Mouse (Mus musculus): Measurements from ENCODE around the gene Cmtr1. TPM values are rescaled to one million over a fixed set of nuclear protein-coding genes. Genes with fewer than 3 reads are reported as not detected.
A peak's percentile ranks its signal among the peaks of the same experiment; 100 is the strongest.

Gene Cmtr1
- total and polyA plus RNA-seq, 3 experiments, result 88.8 to 135 (median 105) TPM

DNA sequence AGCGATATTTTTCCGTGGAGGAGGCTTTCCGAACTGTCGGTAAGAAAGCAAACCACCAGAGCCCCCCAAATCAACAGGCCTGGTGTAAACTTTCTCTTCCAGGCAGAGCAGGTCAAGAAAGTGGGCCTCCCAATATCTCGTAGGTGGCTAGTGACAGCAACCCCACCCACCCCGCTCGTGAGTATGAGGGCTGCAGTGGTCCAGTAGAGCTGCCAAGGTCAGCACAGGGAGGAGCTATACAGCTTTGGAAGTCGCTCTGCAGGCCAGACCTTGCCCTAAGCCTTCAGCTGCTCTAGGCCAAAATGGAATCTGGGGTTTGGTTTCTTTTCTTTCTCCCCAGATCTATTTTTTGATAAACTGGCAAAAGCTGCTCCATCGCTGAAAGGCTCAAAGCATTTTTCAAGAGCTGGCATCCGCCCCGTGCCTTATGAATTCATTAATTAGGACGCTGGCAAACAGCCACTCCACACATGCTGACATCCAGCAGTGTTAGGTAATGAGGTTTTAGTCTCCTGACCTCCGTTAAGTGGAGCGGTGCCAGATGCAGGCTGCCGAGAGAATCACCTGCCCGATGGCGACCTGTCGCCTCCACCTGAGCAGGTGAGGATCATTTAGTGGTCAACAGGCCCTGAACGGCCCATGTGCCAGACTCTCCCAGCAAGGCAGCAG is 50.8 kb downstream of the Cmtr1 start:
- in situ Hi-C loops (cut with MboI; ENCODE audit: low pct_ligation_motif_present, low pct_unique_long_range_greater_than_20kb, low sequenced_read_pairs) (loop anchor here (10.0 kb wide), 1 partner anchor 54 kb away; no protein-coding TSS in a partner anchor), dilution Hi-C loops (cut with MboI; ENCODE audit: extremely low pct_ligation_motif_present, extremely low pct_unique_long_range_greater_than_20kb, low sequenced_read_pairs) (no loop called here)
- Histone ChIP-seq H3K79me2 (replicated peaks; ENCODE audit: control insufficient read depth, extremely low read depth, insufficient read depth, poor library complexity, severe bottlenecking) (peaks cover 7% of the 10 kb centered on the region), H3K9ac (ENCODE audit: insufficient read depth, low read depth) (peak overlapping the region; percentile 30; the same call in 1 of the 2 replicates), H3K4me2 (ENCODE audit: insufficient read depth, low read depth, poor library complexity, severe bottlenecking) (peak overlapping the region; percentile 58), H3K36me3 (replicated peaks in 1 of 2; ENCODE audit: control insufficient read depth in 1 of 2, insufficient read depth in 1 of 2, low read length in 1 of 2) (peaks cover 8 to 46% of the 10 kb centered on the region in 2 experiments), H3K27me3 (replicated peaks) (no peaks in the 10 kb centered on the region), H3K4me3 (replicated peaks in 1 of 3; ENCODE audit: low read depth in 2 of 3, low read length in 2 of 3, poor library complexity in 1 of 3) (peak overlapping the region in 2 of 3 experiments; percentile 16 to 19), H3K9me3 (replicated peaks; ENCODE audit: low read length) (peaks cover 2% of the 10 kb centered on the region), H3K27ac (ENCODE audit: insufficient read depth, low read depth) (peak overlapping the region; percentile 65), H3K4me1 (ENCODE audit: control insufficient read depth in 1 of 2, insufficient read depth in 2 of 2) (peaks cover 30 to 88% of the 10 kb centered on the region in 2 experiments)
- DNase-seq (ENCODE audit: extremely low read depth), result no peak
- TF ChIP-seq UBTF (IDR thresholded peaks at IDR 0.05; ENCODE audit: low read depth, low read length) (no peak), POLR2A (IDR thresholded peaks at IDR 0.05; ENCODE audit: low read depth, low read length) (no peak), MAX (IDR thresholded peaks at IDR 0.05; ENCODE audit: low read length) (no peak), CTCF (conservative IDR thresholded peaks at IDR 0.05 in 1 of 2, IDR thresholded peaks at IDR 0.05 in 1 of 2; ENCODE audit: low read depth in 2 of 2, low read length in 2 of 2) (no peak), ELF1 (IDR thresholded peaks at IDR 0.05; ENCODE audit: low read depth, low read length) (no peak), IRF4 (IDR thresholded peaks at IDR 0.05; ENCODE audit: low read depth, low read length) (no peak), HCFC1 (IDR thresholded peaks at IDR 0.05; ENCODE audit: low read depth, low read length) (no peak), E2F4 (IDR thresholded peaks at IDR 0.05; ENCODE audit: insufficient replicate concordance, low read depth, low read length) (no peak), TBP (conservative IDR thresholded peaks at IDR 0.05; ENCODE audit: low read depth, low read length) (no peak), JUN (IDR thresholded peaks at IDR 0.05; ENCODE audit: insufficient read depth, low read depth, low read length) (no peak), CHD2 (IDR thresholded peaks at IDR 0.05; ENCODE audit: low read length) (no peak), KAT2A (IDR thresholded peaks at IDR 0.05; ENCODE audit: insufficient replicate concordance, low read length) (no peak), NRF1 (IDR thresholded peaks at IDR 0.05; ENCODE audit: low read depth, low read length) (no peak), GABPA (IDR thresholded peaks at IDR 0.05; ENCODE audit: insufficient replicate concordance, low read depth, low read length) (no peak), ZNF384 (IDR thresholded peaks at IDR 0.05; ENCODE audit: low read depth, low read length) (no peak), EP300 (IDR thresholded peaks at IDR 0.05; ENCODE audit: low read length) (no peak), USF1 (IDR thresholded peaks at IDR 0.05; ENCODE audit: low read depth, low read length) (no peak)

DNA sequence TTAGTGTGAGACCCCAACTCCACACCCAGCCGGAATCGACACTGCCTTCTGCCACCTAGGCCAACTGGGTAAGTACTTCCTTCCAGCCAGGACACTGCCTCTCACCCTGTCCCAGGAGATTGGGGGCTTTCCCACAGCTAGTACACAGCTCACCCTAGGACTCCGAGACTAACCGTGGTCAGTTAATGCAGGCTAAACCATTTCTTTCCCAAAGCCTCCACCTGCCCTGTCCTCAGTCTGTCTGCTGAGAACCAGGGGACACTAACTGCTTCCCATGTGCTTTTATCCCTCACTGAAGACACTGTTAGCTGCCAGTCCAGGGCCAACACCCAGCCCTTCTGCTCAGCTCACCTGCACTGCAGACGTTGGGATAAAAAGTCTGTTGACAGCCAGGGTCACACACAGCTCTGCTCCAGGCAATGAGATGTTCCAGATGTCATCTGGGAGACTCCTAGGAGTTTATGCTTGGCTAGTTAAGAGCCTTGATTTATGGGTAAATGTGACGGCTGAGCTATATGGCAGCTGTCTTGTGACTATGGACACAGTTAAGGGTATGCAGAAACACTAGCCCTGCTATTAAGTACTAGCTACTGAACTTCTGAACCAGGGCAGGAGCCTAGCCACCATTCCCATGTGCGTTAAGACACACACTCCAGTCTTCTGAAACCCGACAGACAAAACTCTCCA is 51.5 kb downstream of the Cmtr1 start:
- dilution Hi-C loops (cut with MboI; ENCODE audit: extremely low pct_ligation_motif_present, extremely low pct_unique_long_range_greater_than_20kb, low sequenced_read_pairs), result no loop called here
- Histone ChIP-seq H3K79me2 (replicated peaks; ENCODE audit: control insufficient read depth, extremely low read depth, insufficient read depth, poor library complexity, severe bottlenecking) (peaks cover 12% of the 10 kb centered on the region), H3K27me3 (replicated peaks) (no peaks in the 10 kb centered on the region), H3K4me1 (ENCODE audit: control insufficient read depth in 1 of 2, insufficient read depth in 2 of 2) (peaks cover 30 to 85% of the 10 kb centered on the region in 2 experiments), H3K4me3 (replicated peaks in 1 of 3; ENCODE audit: low read depth in 2 of 3, low read length in 2 of 3, poor library complexity in 1 of 3) (peak overlapping the region in 2 of 3 experiments; percentile 16 to 19), H3K27ac (ENCODE audit: insufficient read depth, low read depth) (peak overlapping the region; percentile 65), H3K9ac (ENCODE audit: insufficient read depth, low read depth) (peak overlapping the region; percentile 30), H3K36me3 (replicated peaks in 1 of 2; ENCODE audit: control insufficient read depth in 1 of 2, insufficient read depth in 1 of 2, low read length in 1 of 2) (peaks cover 8 to 40% of the 10 kb centered on the region in 2 experiments), H3K4me2 (ENCODE audit: insufficient read depth, low read depth, poor library complexity, severe bottlenecking) (peak overlapping the region; percentile 58), H3K9me3 (replicated peaks; ENCODE audit: low read length) (peaks cover 2% of the 10 kb centered on the region)
- DNase-seq (ENCODE audit: extremely low read depth), result peak; percentile 67
- in situ Hi-C loops (cut with MboI; ENCODE audit: low pct_ligation_motif_present, low pct_unique_long_range_greater_than_20kb, low sequenced_read_pairs), result loop anchor here (10.0 kb wide), 1 partner anchor 53 kb away; no protein-coding TSS in a partner anchor
- TF ChIP-seq MAZ (IDR thresholded peaks at IDR 0.05; ENCODE audit: low read depth, low read length) (no peak), HCFC1 (IDR thresholded peaks at IDR 0.05; ENCODE audit: low read depth, low read length) (no peak), KAT2A (IDR thresholded peaks at IDR 0.05; ENCODE audit: insufficient replicate concordance, low read length) (no peak), BHLHE40 (IDR thresholded peaks at IDR 0.05; ENCODE audit: low read depth, low read length) (0 out of 2 replicates have a peak, but pooled peaks have one; percentile 3), GABPA (IDR thresholded peaks at IDR 0.05; ENCODE audit: insufficient replicate concordance, low read depth, low read length) (no peak), MXI1 (IDR thresholded peaks at IDR 0.05; ENCODE audit: low read depth, low read length) (peak; percentile 72), MAFK (IDR thresholded peaks at IDR 0.05; ENCODE audit: insufficient replicate concordance, low read length) (no peak), PAX5 (IDR thresholded peaks at IDR 0.05; ENCODE audit: low read length) (no peak), SMC3 (IDR thresholded peaks at IDR 0.05; ENCODE audit: low read depth, low read length) (no peak), CHD1 (IDR thresholded peaks at IDR 0.05; ENCODE audit: low read depth, low read length) (no peak), TCF12 (IDR thresholded peaks at IDR 0.05; ENCODE audit: low read depth, low read length) (peak; percentile 77), NRF1 (IDR thresholded peaks at IDR 0.05; ENCODE audit: low read depth, low read length) (no peak), ZC3H11A (IDR thresholded peaks at IDR 0.05; ENCODE audit: low read depth, low read length) (no peak), JUND (conservative IDR thresholded peaks at IDR 0.05; ENCODE audit: low read depth, low read length) (no peak), MEF2A (IDR thresholded peaks at IDR 0.05; ENCODE audit: borderline replicate concordance, low read depth, low read length) (peak; percentile 56), CHD2 (IDR thresholded peaks at IDR 0.05; ENCODE audit: low read length) (peak; percentile 44; the same call in 1 of the 2 replicates), USF2 (conservative IDR thresholded peaks at IDR 0.05; ENCODE audit: low read depth, low read length) (no peak), RCOR1 (conservative IDR thresholded peaks at IDR 0.05; ENCODE audit: low read depth, low read length) (peak; percentile 42; the same call in 1 of the 2 replicates)
